Mouse (Mus musculus) ES-E14 (cell line): Measurements from ENCODE around the gene Fndc10. TPM values are rescaled to one million over a fixed set of nuclear protein-coding genes. Genes with fewer than 3 reads are reported as not detected.
"Not testable (repeated sequence)": the region's sequence is repeated elsewhere in the genome, so short reads cannot be mapped to it uniquely, and the experiment has no call there.

Experiments used
- DNase-seq: peaks from one replicate; pipeline ENCODE4 v3.0.0-alpha.2; 2013; ENCODE audit warnings: low read depth, low spot score
- H3K27ac ChIP-seq: 2 replicates; pipeline ENCODE4 v1.5.1; 2012; ENCODE audit warnings: low read depth, mild to moderate bottlenecking, low read length, moderate library complexity, mixed read lengths; ENCODE audit not compliant: poor library complexity, insufficient read depth, severe bottlenecking
- H3K36me3 ChIP-seq: 2 replicates; pipeline ENCODE4 v1.6.1; 2012; ENCODE audit warnings: mild to moderate bottlenecking, low read length, moderate library complexity, mixed read lengths; ENCODE audit not compliant: control insufficient read depth, poor library complexity, insufficient read depth, severe bottlenecking
- H3K4me1 ChIP-seq, 2 experiments: fragments of 150-350 bp in 1 of 2; sonication (generic) in 1 of 2; 2 replicates each; pipeline ENCODE4 v1.6.1; 2012; ENCODE audit warnings: low read length in 2 of 2, mild to moderate bottlenecking in 1 of 2, mixed read lengths in 1 of 2; ENCODE audit not compliant: control insufficient read depth in 2 of 2, insufficient read depth in 2 of 2, poor library complexity in 1 of 2
- H3K4me3 ChIP-seq, 2 experiments: fragments of 150-350 bp in 1 of 2; sonication (generic) in 1 of 2; 2 replicates each; pipeline ENCODE4 v1.5.1; 2012; ENCODE audit warnings: low read length in 2 of 2, low read depth in 1 of 2, mild to moderate bottlenecking in 1 of 2, mixed read lengths in 1 of 2; ENCODE audit not compliant: insufficient read depth in 1 of 2, poor library complexity in 1 of 2, severe bottlenecking in 1 of 2
- H3K9ac ChIP-seq: 2 replicates; pipeline ENCODE4 v1.6.1; 2012; ENCODE audit warnings: low read depth, mild to moderate bottlenecking, low read length, mixed read lengths; ENCODE audit not compliant: poor library complexity, insufficient read depth, severe bottlenecking
- H3K9me3 ChIP-seq: fragments of 150-350 bp; sonication (generic); 2 replicates; pipeline ENCODE4 v1.6.1; 2012; ENCODE audit warnings: low read depth, mild to moderate bottlenecking, low read length; ENCODE audit not compliant: control insufficient read depth, insufficient read depth
- CHD2 ChIP-seq: IDR thresholded peaks from 2 replicates; pipeline ENCODE4 v1.6.1; 2014; ENCODE audit warnings: mild to moderate bottlenecking, low read depth, low read length, inconsistent platforms
- HCFC1 ChIP-seq: IDR thresholded peaks from 2 replicates; pipeline ENCODE4 v1.6.1; 2012; ENCODE audit warnings: low read length, inconsistent platforms, borderline replicate concordance; ENCODE audit not compliant: insufficient read depth
- MAFK ChIP-seq: IDR thresholded peaks from 2 replicates; pipeline ENCODE4 v1.6.1; 2014; ENCODE audit warnings: mild to moderate bottlenecking, low read depth, low read length, inconsistent platforms; ENCODE audit not compliant: insufficient read depth
- ZC3H11A ChIP-seq: IDR thresholded peaks from 2 replicates; pipeline ENCODE4 v1.6.1; 2012; ENCODE audit warnings: low read depth, mild to moderate bottlenecking, inconsistent platforms, low read length, borderline replicate concordance
- ZNF384 ChIP-seq: IDR thresholded peaks from 2 replicates; pipeline ENCODE4 v1.6.1; 2012; ENCODE audit warnings: low read depth, low read length, inconsistent platforms
- in situ Hi-C, 2 experiments: fragments of 600-800 bp; cut with MboI; formaldehyde crosslinking; loops; one replicate each; pipeline ENCODE4 v1.15.1; 2025; ENCODE audit warnings: low sequenced_read_pairs in 2 of 2, inconsistent platforms in 1 of 2; ENCODE audit not compliant: unreplicated experiment in 2 of 2
- total RNA-seq: library from RNA; depleted of rRNA; stranded (reverse); fragments of 300-350 nt; gene quantifications from 2 replicates; pipeline ENCODE4 v1.2.3, GENCODE M21; 2012

The Fndc10 gene
- total RNA-seq, 1 experiment: 10.0 TPM

DNA sequence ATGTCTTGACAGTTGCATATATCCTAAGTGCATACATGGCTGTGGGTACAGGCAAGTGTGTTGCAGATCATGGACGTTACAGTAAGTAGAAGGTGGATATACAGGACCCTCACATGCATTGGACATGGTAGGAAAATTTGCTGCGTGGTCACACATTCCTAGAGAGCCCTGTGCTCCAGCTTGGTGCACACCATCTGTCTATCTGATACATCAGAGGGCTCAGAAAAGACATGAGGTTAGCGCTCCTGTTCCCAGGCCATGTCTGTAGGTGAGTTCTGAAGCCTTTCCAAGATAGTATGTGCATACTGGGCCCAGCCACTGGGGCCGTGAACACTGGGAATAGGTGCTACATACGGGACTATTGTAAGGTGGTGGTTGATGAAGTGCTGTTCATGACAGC, 42.3 kb downstream of the Fndc10 start:
- in situ Hi-C loops: no loop called here
- Histone ChIP-seq H3K27ac (no peak overlapping the region), H3K9ac (no peak overlapping the region), H3K4me1 (peaks cover 0 to 22% of the 10 kb centered on the region in 2 experiments; a peak in 2 of 4 replicates), H3K36me3 (peaks cover 22% of the 10 kb centered on the region), H3K9me3 (no peaks in the 10 kb centered on the region), H3K4me3 (no peak overlapping the region)
- no peak for DNase-seq
- no peak for TF ChIP-seq CHD2

GRCm38 (mm10) chr4:155738262-155738661, 44.1 kb downstream of the Fndc10 start:
- Histone ChIP-seq H3K36me3 (peaks cover 20% of the 10 kb centered on the region), H3K27ac (no peak overlapping the region), H3K4me1 (peaks cover 0 to 22% of the 10 kb centered on the region in 2 experiments; a peak in 2 of 4 replicates), H3K9ac (no peak overlapping the region), H3K4me3 (no peak overlapping the region), H3K9me3 (no peaks in the 10 kb centered on the region)
- TF ChIP-seq ZNF384: no peak
- TF ChIP-seq ZC3H11A: no peak
- no peak for TF ChIP-seq CHD2
- TF ChIP-seq HCFC1: no peak
- no peak for TF ChIP-seq MAFK
- DNase-seq: no peak
- in situ Hi-C loops: no loop called here

DNA sequence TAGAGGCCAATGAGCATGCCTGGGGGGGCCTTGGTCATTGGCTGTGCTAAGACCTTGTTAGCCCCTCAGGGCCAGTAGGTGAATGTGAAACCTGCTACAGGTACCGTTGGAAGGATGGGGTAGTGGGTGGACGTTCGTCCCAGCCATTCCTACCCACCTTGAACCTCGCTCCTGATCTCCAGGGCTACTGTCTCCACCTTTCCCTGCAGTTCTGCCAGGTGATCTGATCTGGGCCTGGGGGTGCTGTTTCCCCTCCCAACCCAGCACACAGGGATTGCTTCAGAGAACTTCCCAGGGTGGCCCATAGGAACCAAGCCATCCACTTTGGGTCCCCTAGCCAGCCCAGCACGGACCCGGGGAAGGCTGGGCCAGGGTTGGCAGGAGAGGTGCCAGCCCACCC, 45.0 kb downstream of the Fndc10 start:
- peaks cover 0 to 18% of the 10 kb centered on the region in 2 experiments; a peak in 2 of 4 replicates for H3K4me1 ChIP-seq
- H3K4me3 ChIP-seq: no peak overlapping the region; a peak in 1 of 4 replicates
- peaks cover 21% of the 10 kb centered on the region for H3K36me3 ChIP-seq
- in situ Hi-C loops: no loop called here
- no peak for DNase-seq
- no peak for TF ChIP-seq MAFK
- TF ChIP-seq HCFC1: no peak
- no peak for TF ChIP-seq ZC3H11A
- TF ChIP-seq ZNF384: no peak
- TF ChIP-seq CHD2: no peak
- H3K9ac ChIP-seq: no peak overlapping the region
- H3K9me3 ChIP-seq: no peaks in the 10 kb centered on the region
- H3K27ac ChIP-seq: no peak overlapping the region

DNA sequence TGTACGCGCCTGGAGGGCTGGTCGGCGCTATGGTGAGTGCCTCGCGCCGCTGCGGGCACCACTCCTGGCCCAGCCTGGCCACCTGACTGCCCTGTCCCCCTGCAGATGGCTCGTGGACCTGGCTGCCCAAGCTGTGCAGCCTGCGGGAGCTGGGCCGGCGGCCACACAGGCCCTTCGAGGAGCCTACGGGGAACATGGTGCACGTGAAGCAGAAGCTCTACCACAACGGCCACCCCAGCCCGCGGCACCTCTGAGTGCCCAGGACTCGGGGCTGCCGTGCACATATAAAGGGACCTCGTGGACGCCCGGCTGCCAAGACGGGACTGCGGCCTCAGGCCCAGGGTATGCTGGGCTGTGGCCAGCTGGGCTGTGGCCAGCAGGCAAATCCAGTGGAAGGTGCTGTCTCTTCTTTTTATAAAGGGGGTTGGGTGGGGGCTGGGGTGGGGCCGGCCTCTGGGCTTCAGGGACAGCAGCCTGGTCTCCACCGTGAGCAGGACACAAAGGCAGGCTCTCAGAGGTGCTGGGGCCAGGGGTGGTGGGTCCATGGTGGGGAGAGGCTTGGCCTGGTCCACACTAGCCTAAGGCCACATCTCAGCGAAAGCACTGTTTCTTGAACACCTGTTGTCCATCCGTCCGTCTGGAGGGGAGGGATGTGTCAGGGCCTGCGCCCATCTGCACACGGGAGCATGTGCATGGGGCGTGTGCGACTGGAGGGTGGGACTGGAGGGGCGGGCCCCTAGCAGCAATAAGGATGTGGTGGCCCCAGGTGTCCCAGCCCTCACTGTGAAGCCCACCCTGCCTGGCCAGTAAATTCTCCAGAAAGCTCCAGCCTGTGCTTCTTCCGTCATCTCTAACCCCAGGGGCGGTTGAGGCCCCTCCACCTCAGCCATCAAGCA, 45.8 kb downstream of the Fndc10 start:
- H3K36me3 ChIP-seq: peaks cover 27% of the 10 kb centered on the region

DNA sequence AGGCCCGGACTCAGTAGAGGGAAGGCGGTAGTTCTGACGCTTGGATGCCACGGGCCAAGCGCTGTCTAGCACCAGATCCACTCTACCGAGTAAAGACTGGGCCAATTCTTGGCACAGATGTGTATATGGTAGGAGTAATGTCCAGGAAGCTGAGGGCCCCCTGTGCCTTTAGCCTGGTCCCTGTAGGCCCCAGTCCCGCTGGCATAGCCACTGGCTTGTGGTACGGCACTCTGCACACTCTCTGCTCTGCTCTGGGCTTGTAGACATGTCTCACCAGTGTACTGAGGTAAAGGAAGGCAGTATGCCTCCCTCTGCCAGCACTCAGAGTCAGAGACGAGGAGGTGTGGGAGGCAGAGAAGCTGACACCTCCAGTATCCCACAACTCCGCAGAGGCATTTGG, 46.5 kb downstream of the Fndc10 start:
- H3K9ac ChIP-seq, H3K27ac ChIP-seq, H3K4me3 ChIP-seq, H3K9me3 ChIP-seq, in situ Hi-C loops, DNase-seq: not testable (repeated sequence)
- peaks cover 0 to 13% of the 10 kb centered on the region in 2 experiments; a peak in 2 of 4 replicates for H3K4me1 ChIP-seq
- peaks cover 33% of the 10 kb centered on the region for H3K36me3 ChIP-seq

More for the DNA sequence above, 45.8 kb downstream of the Fndc10 start:
- Histone ChIP-seq H3K4me1 (peaks cover 0 to 17% of the 10 kb centered on the region in 2 experiments; a peak in 2 of 4 replicates), H3K4me3 (peak overlapping the region; percentile 30 to 60; a peak in 3 of 4 replicates), H3K27ac (no peak overlapping the region), H3K9me3 (no peaks in the 10 kb centered on the region), H3K9ac (no peak overlapping the region)
- in situ Hi-C loops: no loop called here
- no peak for DNase-seq
- no peak for TF ChIP-seq HCFC1
- no peak for TF ChIP-seq ZC3H11A
- no peak for TF ChIP-seq ZNF384
- TF ChIP-seq MAFK: no peak
- TF ChIP-seq CHD2: no peak
